Mouse (Mus musculus) embryonic facial prominence, embryonic 12.5 days (tissue): Measurements from ENCODE around the gene Gm12216. TPM values are rescaled to one million over a fixed set of nuclear protein-coding genes. Genes with fewer than 3 reads are reported as not detected.

Source experiments
- ATAC-seq: fragments of 200-750 bp; cut with Nextera tagmentation; 2 replicates; pipeline ENCODE4 v1.8.0; 2017; ENCODE audit not compliant: insufficient number of reproducible peaks, insufficient read depth, low FRiP score, low TSS enrichment
- H3K27ac ChIP-seq: fragments of 300-500 bp; sonication (generic); 2 replicates; pipeline ENCODE4 v1.5.1; 2016; ENCODE audit warnings: mild to moderate bottlenecking
- H3K27me3 ChIP-seq: fragments of 300-500 bp; sonication (generic); 2 replicates; pipeline ENCODE4 v1.6.1; 2016; ENCODE audit warnings: mild to moderate bottlenecking, moderate library complexity
- H3K36me3 ChIP-seq: fragments of 300-500 bp; sonication (generic); 2 replicates; pipeline ENCODE4 v1.6.1; 2016; ENCODE audit warnings: mild to moderate bottlenecking
- H3K4me1 ChIP-seq: fragments of 300-500 bp; sonication (generic); 2 replicates; pipeline ENCODE4 v1.6.1; 2016
- H3K4me2 ChIP-seq: fragments of 300-500 bp; sonication (generic); replicated peaks from 2 replicates; pipeline ENCODE4 v1.6.1; 2016; ENCODE audit warnings: mild to moderate bottlenecking, moderate library complexity
- H3K4me3 ChIP-seq: fragments of 300-500 bp; sonication (generic); 2 replicates; pipeline ENCODE4 v1.5.1; 2016; ENCODE audit warnings: mild to moderate bottlenecking
- H3K9ac ChIP-seq: fragments of 300-500 bp; sonication (generic); 2 replicates; pipeline ENCODE4 v1.6.1; 2016; ENCODE audit warnings: mild to moderate bottlenecking, moderate library complexity
- H3K9me3 ChIP-seq: fragments of 300-500 bp; sonication (generic); 2 replicates; pipeline ENCODE4 v1.6.1; 2016; ENCODE audit warnings: mild to moderate bottlenecking, moderate library complexity
- WGBS: fragments of 180-500 bp; shearing (Covaris S2); methylation state at CpG from one replicate; pipeline ENCODE4 v1.1.7; 2016; 5-methylcytosine and 5-hydroxymethylcytosine counted together
- microRNA-seq: library from miRNA; unstranded; fragments of <30 nt; microRNA quantifications from one replicate; pipeline ENCODE4, GENCODE M21; 2017
- polyA plus RNA-seq: library from polyadenylated mRNA; unstranded; fragments of >200 nt; fragmentation: Nextera tagmentation; extraction: Ambion mirVana; gene quantifications from 2 replicates; pipeline ENCODE4 v1.2.1, GENCODE M21; 2016

Gm12216 gene
- polyA plus RNA-seq, 1 experiment from 2014 or later = 0.28 TPM

GRCm38 (mm10) chr11:53747985-53748384 lies 111.1 kb downstream of the Gm12216 start:
- H3K36me3 ChIP-seq = no peaks in the 10 kb centered on the region
- 87% methylated on average over 9 of the region's 9 CpGs for WGBS
- H3K9me3 ChIP-seq = no peaks in the 10 kb centered on the region
- H3K4me1 ChIP-seq = no peaks in the 10 kb centered on the region
- ATAC-seq = no peak
- no peak overlapping the region for H3K27ac ChIP-seq
- no peaks in the 10 kb centered on the region for H3K27me3 ChIP-seq
- H3K4me3 ChIP-seq = no peak overlapping the region
- no peak overlapping the region for H3K4me2 ChIP-seq
- H3K9ac ChIP-seq = no peak overlapping the region

GRCm38 (mm10) chr11:53745260-53745659 lies 113.8 kb downstream of the Gm12216 start:
- no peak overlapping the region for H3K4me2 ChIP-seq
- H3K36me3 ChIP-seq = no peaks in the 10 kb centered on the region
- no peaks in the 10 kb centered on the region for H3K9me3 ChIP-seq
- no peaks in the 10 kb centered on the region for H3K27me3 ChIP-seq
- no peak overlapping the region for H3K4me3 ChIP-seq
- no peak overlapping the region for H3K27ac ChIP-seq
- no peaks in the 10 kb centered on the region for H3K4me1 ChIP-seq
- WGBS = 89% methylated on average over 2 of the region's 2 CpGs
- no peak overlapping the region for H3K9ac ChIP-seq
- no peak for ATAC-seq

GRCm38 (mm10) chr11:53742353-53742752 lies 116.7 kb downstream of the Gm12216 start:
- no peak for ATAC-seq
- H3K27ac ChIP-seq = no peak overlapping the region
- H3K4me3 ChIP-seq = no peak overlapping the region
- 11% methylated on average over 5 of the region's 5 CpGs for WGBS
- H3K4me1 ChIP-seq = no peaks in the 10 kb centered on the region
- H3K9me3 ChIP-seq = no peaks in the 10 kb centered on the region
- H3K4me2 ChIP-seq = no peak overlapping the region
- H3K36me3 ChIP-seq = no peaks in the 10 kb centered on the region
- no peaks in the 10 kb centered on the region for H3K27me3 ChIP-seq
- H3K9ac ChIP-seq = no peak overlapping the region

GRCm38 (mm10) chr11:53737573-53737946 lies 121.5 kb downstream of the Gm12216 start:
- H3K4me3 ChIP-seq = no peak overlapping the region
- H3K4me1 ChIP-seq = no peaks in the 10 kb centered on the region
- no peaks in the 10 kb centered on the region for H3K36me3 ChIP-seq
- no peaks in the 10 kb centered on the region for H3K27me3 ChIP-seq
- H3K4me2 ChIP-seq = no peak overlapping the region
- ATAC-seq = no peak
- no peak overlapping the region for H3K27ac ChIP-seq
- H3K9ac ChIP-seq = no peak overlapping the region
- 45% methylated on average over 6 of the region's 6 CpGs for WGBS
- no peaks in the 10 kb centered on the region for H3K9me3 ChIP-seq

- Histone ChIP-seq H3K27me3 (no peaks in the 10 kb centered on the region), H3K36me3 (no peaks in the 10 kb centered on the region), H3K9ac (no peak overlapping the region), H3K27ac (no peak overlapping the region), H3K4me2 (no peak overlapping the region), H3K4me3 (no peak overlapping the region), H3K4me1 (no peaks in the 10 kb centered on the region), H3K9me3 (no peaks in the 10 kb centered on the region)
- ATAC-seq = 0 out of 2 replicates have a peak, but pooled peaks have one; percentile 47
- WGBS = 46% methylated on average over 14 of the region's 14 CpGs
These were observed 122.1 kb downstream of the Gm12216 start for GRCm38 (mm10) chr11:53736771-53737572.

- Histone ChIP-seq H3K27ac (no peak overlapping the region), H3K9me3 (no peaks in the 10 kb centered on the region), H3K4me3 (0 out of 2 replicates have a peak overlapping the region, but pooled peaks have one; percentile 5), H3K36me3 (no peaks in the 10 kb centered on the region), H3K9ac (no peak overlapping the region), H3K27me3 (no peaks in the 10 kb centered on the region), H3K4me1 (no peaks in the 10 kb centered on the region), H3K4me2 (peak overlapping the region; percentile 33)
- ATAC-seq = peak; percentile 76; the same call in 1 of the 2 replicates
- WGBS = 30% methylated on average over 17 of the region's 17 CpGs
These were observed 123.3 kb downstream of the Gm12216 start for GRCm38 (mm10) chr11:53735682-53736245.

- H3K4me1 ChIP-seq = no peaks in the 10 kb centered on the region
- WGBS = 69% methylated on average over 18 of the region's 18 CpGs
- H3K4me2 ChIP-seq = no peak overlapping the region
- H3K9ac ChIP-seq = no peak overlapping the region
- H3K27ac ChIP-seq = no peak overlapping the region
- H3K4me3 ChIP-seq = no peak overlapping the region
- no peak for ATAC-seq
- H3K36me3 ChIP-seq = no peaks in the 10 kb centered on the region
- no peaks in the 10 kb centered on the region for H3K27me3 ChIP-seq
- H3K9me3 ChIP-seq = no peaks in the 10 kb centered on the region
These were observed 123.9 kb downstream of the Gm12216 start for GRCm38 (mm10) chr11:53734970-53735681.

- Histone ChIP-seq H3K4me1 (no peaks in the 10 kb centered on the region), H3K27me3 (no peaks in the 10 kb centered on the region), H3K36me3 (no peaks in the 10 kb centered on the region), H3K9ac (no peak overlapping the region), H3K9me3 (no peaks in the 10 kb centered on the region), H3K27ac (no peak overlapping the region), H3K4me3 (no peak overlapping the region), H3K4me2 (no peak overlapping the region)
- 92% methylated on average over 2 of the region's 2 CpGs for WGBS
- no peak for ATAC-seq
These were observed 124.6 kb downstream of the Gm12216 start for GRCm38 (mm10) chr11:53734431-53734830.

- Histone ChIP-seq H3K4me3 (no peak overlapping the region), H3K4me1 (no peaks in the 10 kb centered on the region), H3K27me3 (no peaks in the 10 kb centered on the region), H3K9ac (no peak overlapping the region), H3K27ac (no peak overlapping the region), H3K4me2 (no peak overlapping the region), H3K9me3 (no peaks in the 10 kb centered on the region), H3K36me3 (no peaks in the 10 kb centered on the region)
- no peak for ATAC-seq
- 89% methylated on average over 7 of the region's 7 CpGs for whole genome bisulfite sequencing
These were observed 125.2 kb downstream of the Gm12216 start for GRCm38 (mm10) chr11:53733824-53734223.

Small RNA genes lying within 50 kb of the gene (microRNA-seq; reads per million reads assigned to microRNA genes)
- gene Mir7671 = not detected

Other genes starting within 250 kb of the Gm12216 start
- 1.2 and 2.3 TPM in 2 replicates for gene Il4, start 240.6 kb downstream of the Gm12216 start, polyA plus RNA-seq
- not detected in 2 replicates for gene Il13, start 224.6 kb downstream of the Gm12216 start, polyA plus RNA-seq
- gene Rad50, start 151.9 kb downstream of the Gm12216 start, polyA plus RNA-seq = 25.3 and 30.9 TPM in 2 replicates
- not detected in 2 replicates for gene Il5, start 138.5 kb downstream of the Gm12216 start, polyA plus RNA-seq
- gene Irf1, start 89.2 kb downstream of the Gm12216 start, polyA plus RNA-seq = 7.9 and 10.2 TPM in 2 replicates
- gene Gm17334, start 86.1 kb downstream of the Gm12216 start, polyA plus RNA-seq = not detected in 2 replicates
- gene Slc22a5, start 32.4 kb upstream of the Gm12216 start, polyA plus RNA-seq = 9.0 and 10.5 TPM in 2 replicates
- gene Slc22a21, start 121.1 kb upstream of the Gm12216 start, polyA plus RNA-seq = 4.9 and 6.1 TPM in 2 replicates
- 2.0 and 2.9 TPM in 2 replicates for gene Slc22a4, start 168.8 kb upstream of the Gm12216 start, polyA plus RNA-seq
- 144 and 146 TPM in 2 replicates for gene Pdlim4, start 209.8 kb upstream of the Gm12216 start, polyA plus RNA-seq
- 56.8 and 59.7 TPM in 2 replicates for gene P4ha2, start 240.8 kb upstream of the Gm12216 start, polyA plus RNA-seq